Mouse (Mus musculus): ENCODE results near the gene Litaf.
"Not testable (repeated sequence)": the region's sequence is repeated elsewhere in the genome, so short reads cannot be mapped to it uniquely, and the experiment has no call there.

The Litaf gene

DNA sequence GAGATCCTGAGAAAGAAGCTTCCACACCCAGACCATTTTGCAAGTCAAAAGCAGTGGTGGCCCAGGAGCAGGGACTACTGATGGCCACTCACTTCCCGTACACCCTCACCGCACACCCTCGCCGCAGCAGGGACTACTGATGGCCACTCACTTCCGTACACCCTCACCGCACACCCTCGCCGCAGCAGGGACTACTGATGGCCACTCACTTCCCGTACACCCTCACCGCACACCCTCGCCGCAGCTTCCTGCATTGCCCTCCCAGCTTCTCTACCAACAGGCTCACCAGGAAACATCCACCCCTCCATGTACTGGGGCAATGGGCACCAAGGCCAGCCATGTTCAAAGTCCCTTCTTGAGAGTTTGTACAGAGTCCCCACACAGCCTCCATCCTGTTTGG is 107.7 kb downstream of the Litaf start:
- in situ Hi-C loops (cut with MboI, MseI) = not testable (repeated sequence)

DNA sequence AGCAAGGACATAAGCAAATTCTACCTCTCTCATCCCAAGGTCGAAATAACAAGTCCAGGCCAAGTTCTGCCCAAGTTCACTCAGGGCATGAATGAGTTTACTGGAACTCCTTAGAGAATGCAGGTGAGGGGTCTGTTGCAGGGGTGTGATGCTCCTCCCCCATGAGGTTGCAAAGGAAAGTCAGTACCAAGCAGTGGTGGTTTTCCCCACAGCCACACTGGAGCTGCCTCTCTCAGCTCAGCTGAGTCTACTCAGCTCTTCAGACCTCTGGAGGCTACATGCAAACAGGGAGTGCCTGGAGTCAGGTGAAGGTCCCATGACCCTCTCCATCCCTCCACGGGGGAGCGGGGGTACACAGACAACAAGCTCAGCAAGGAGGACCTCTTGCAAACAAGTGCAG is 108.2 kb downstream of the Litaf start:
- in situ Hi-C loops (cut with MboI, MseI) = no loop called here

DNA sequence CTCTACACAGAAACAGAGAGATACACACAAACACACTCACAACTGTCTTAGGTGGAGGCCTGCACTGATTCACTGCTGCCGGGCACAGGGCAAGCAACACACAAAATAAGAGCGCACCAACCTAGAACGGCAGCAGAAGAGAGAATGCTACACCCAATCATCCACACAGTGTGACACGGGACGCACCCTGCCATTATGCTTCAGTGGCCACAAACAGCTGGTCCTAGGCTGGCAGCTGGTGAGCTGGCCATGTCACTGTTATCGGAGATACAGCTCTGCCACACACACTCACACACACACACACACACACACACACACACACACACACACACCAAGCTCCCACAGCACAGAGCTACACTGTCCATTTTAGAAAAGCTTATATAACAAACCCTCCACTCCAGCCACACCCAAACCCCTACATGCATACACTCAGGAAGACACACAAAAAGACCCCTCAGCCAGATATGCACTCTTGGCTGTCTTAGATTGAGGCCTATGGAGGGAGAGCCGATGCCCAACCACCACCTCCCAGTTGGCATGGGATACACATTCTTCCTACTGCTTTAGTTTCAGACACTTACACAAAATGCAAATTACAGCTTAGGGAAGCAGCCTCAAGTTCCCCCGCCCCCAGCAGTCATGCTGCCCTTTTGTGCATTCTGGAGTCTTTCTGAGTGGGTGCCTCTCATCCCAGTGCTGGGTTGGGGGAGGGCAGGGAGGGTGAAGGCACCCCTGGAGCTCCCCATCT is 108.8 kb downstream of the Litaf start:
- in situ Hi-C loops (cut with MboI, MseI) = no loop called here

DNA sequence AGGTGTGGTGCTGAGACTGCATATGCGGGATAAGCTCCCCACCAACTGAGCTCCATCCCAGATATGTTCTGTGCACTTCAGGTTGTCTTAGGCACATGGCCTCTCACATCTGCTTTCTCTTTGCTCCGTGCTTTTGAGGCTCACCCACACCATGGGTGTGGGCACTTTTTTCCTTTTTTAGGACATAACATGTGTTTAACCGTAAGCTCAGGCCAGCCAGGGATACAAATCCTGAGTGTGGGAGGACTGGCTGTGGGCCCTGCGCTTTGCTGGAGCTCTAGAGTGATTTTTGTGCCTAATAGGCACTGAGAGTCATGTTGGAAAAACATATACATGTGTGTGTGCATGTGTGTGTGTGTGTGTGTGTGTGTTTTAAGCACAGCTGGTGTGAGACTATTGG is 110.9 kb downstream of the Litaf start:
- in situ Hi-C loops (cut with MboI, MseI) = no loop called here

DNA sequence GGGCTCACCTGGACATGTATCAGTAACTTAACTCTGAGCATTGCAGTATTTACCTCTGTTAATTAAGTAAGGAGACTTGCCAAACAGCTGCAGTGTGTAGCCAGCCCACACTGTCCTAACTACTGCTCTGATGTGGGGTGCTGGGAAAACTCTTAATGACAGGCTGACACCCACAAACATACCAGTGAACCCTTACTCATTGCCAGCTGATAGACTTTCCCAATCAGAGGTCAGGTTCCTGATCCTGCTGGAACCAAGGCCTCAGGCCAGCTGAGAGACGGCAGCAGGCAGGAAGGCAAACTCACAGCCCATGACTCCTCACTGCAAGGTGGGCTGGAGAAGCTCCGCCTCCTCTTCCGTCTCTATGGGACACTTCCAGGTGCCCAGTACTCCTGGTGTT is 113.1 kb downstream of the Litaf start:
- in situ Hi-C loops (cut with MboI, MseI) = no loop called here

DNA sequence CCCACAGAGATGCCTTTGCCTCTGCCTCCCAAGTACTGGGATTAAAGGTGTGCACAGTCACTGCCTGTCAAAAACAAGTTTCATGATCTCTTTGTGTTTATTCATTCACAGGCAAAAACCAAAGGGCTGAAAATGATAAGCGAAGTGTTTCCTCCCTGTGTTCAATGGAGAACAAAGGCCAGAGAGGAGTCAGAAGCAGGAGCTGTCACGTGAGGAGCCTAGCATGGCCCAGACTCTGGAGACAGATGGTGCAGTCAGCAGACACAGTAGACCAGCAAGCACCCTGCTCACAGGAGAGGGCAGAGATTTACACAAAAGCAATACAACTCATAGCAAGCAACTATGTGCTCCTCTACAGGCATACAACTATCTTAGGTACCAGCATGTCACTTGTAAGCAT is 113.9 kb downstream of the Litaf start:
- in situ Hi-C loops (cut with MboI, MseI) = no loop called here

DNA sequence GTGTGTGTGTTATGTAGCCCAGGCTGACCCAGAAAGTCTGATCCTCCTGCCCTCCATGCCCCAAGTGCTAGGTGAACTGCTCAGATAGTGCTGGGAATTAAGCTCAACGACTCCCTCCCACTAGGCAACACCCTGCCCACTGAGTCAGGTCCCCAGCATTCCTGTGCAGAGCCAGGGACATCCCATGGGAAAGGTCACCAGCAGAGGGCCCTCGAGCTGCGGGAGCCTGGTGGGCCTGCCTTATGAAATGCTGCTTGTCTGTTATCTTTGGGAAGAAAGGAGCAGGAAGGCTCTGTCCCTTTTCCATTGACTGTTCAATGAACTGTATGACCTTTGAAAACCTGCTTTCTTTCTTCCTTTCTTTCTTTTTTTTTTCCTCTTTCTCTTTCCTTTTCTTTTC is 114.4 kb downstream of the Litaf start:
- in situ Hi-C loops (cut with MboI, MseI) = no loop called here

DNA sequence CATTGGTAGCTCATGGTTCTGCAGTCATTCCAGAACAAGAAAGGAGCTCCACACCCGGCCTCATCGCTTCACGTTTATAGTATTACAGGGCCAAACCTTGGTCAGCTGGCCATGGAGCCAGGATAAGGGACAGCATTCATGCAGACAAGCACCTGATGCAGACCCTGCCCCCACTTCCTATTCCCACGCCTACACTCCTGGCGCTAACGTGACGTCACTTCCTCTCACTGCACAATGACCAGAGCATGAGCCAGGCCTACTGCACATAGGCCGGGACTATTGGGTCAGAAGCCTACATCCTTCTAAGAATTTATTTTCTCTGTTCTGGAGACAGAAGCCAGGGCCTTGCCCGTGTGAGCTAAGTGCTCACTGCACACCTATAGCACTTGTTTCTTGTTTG is 115.4 kb downstream of the Litaf start:
- in situ Hi-C loops (cut with MboI, MseI) = no loop called here

DNA sequence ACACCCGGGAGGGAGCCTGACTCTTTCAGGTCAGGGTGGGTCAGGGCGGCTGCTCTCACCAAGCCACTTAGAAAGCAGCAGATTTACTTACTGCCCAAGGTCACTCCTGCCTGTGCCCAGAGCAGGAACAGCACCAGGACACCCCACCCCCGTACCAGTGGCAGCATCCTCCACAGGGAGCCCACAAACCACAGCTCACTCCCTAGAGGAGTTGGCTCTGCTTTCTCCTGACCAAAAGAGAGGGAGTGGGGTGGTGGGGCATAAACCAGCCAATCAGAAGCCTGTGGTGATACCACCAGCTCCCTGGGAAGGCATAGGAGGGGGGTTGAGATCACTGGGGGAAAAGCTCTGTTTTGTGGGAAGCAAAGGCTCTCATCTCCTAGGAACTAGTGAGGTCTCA is 118.2 kb downstream of the Litaf start:
- in situ Hi-C loops (cut with MboI, MseI) = no loop called here

DNA sequence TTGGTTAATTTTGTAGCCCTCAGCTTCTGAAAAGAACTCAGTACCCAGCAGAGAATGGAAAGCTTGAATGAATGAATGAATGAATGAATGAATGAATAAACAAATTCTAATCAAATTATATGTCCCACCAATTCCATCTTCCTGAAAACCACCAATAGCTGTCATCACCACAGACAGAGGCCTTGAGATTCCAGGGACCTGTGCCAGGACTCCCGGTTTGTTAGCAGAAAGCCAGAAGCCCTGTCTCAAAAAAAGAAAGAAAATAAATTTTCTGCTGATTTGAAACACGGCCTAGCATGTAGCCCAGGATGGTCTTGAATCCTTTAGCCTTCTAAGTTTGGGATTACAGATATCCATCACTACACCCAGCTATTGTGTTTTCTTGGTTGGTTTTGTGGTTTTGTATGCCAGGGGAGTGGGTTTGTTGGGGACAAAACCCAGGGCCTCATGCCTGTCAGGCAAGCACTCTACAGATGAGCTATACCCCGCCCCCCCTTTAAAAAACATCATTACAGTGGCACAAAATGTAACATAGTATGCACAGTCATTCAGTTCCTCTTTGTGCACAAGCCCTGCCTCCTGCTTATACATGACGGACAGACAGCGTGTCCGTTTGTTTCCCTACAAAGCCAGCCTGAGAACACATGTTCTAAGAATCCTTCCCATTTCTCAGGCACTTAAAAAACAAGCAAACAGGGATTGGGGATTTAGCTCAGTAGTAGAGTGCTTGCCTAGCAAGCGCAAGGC is 120.4 kb downstream of the Litaf start:
- in situ Hi-C loops (cut with MboI, MseI) = no loop called here

DNA sequence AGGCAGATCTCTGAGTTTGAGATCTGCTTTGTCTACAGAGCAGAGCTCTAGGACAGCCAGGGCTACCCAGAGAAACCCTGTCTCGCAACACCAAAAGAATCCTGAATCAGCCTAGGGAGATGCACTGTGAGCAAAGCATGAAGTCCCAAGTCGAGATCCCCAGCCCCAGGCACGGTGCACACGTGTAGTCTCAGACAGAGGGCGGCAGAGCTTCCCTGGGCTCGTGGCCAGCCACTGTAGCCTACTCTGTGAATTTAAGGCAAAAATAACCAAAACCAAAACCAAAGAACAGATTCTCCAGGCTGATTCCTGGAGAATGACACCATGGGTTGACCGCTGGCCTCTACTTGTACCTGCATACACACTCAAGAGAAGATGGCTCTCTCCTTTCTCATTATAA is 121.4 kb downstream of the Litaf start:
- in situ Hi-C loops (cut with MboI, MseI) = no loop called here

DNA sequence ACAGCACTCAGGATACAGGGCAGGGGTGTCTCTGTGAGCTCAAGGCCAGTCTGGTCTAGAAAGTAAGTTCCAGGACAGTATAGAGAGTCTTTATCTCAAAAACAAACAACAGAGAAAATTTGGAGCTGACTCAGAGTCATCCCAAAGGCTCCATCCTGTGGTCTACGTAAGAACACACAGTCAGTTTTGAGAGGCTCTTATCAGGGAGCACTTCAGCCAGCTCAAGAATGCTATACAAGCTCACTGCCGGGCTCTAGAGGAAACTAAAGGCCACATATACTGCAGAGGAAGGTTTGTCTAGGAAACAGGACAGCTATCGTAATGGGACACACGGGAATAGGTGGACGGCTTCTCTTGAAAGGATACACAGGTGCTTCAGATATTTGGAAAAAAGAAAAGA is 122.7 kb downstream of the Litaf start:
- in situ Hi-C loops (cut with MboI, MseI) = no loop called here

DNA sequence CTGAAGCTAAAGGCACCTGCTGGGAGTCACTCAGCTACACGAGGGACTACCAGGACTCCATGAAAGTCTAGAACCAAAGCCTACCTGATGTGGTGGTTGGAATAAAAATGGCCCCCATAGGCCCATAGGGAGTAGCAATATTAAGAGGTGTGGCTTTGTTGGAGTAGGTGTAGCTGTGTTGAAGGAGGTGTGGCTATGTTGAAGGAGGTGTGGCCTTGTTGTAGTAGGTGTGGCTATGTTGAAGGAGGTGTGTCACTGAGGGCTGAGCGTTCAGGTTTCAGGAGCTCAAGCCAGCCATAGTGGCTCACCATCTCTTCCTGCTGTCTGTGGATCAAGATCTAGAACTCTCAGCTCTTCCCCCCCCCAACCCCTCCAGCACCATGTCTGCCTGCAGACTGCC is 125.3 kb downstream of the Litaf start:
- in situ Hi-C loops (cut with MboI, MseI) = no loop called here

DNA sequence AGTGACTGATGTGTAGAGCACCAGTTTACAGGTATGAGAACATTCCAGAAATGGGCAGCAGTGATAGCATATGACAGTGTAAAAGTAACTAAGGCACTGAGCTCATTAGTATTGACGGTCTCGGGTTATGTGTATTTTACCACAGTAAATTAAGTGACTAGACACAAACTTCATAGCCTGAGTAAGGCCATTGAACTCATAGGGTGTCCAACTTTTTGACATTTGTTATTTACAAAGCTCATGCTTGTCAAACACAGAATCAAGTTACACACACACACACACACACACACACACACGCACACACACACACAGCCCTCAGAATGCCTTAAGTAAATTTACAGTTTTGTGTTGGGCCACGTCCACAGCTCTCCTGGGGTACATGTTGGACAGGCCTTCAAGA is 126.0 kb downstream of the Litaf start:
- in situ Hi-C loops (cut with MboI, MseI) = no loop called here

DNA sequence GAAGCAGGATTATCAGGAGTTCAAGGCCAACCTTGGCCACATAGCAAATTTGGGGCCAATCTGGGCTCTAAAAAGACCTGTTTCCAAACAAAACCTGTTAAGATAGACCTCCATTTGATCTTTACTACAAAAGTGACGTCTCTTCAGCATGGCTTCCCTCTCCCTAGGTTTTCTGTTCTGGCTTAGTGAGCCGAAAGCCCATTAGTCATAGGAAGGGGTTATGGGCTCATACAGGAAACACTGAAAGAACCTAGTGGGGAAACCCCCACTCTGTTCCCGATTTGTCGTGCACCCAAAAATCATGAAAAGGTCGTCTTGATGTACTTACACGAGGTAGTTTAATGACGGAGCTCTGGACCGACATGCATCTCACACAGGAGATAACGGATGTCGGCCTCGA is 128.5 kb downstream of the Litaf start:
- in situ Hi-C loops (cut with MboI, MseI) = no loop called here

DNA sequence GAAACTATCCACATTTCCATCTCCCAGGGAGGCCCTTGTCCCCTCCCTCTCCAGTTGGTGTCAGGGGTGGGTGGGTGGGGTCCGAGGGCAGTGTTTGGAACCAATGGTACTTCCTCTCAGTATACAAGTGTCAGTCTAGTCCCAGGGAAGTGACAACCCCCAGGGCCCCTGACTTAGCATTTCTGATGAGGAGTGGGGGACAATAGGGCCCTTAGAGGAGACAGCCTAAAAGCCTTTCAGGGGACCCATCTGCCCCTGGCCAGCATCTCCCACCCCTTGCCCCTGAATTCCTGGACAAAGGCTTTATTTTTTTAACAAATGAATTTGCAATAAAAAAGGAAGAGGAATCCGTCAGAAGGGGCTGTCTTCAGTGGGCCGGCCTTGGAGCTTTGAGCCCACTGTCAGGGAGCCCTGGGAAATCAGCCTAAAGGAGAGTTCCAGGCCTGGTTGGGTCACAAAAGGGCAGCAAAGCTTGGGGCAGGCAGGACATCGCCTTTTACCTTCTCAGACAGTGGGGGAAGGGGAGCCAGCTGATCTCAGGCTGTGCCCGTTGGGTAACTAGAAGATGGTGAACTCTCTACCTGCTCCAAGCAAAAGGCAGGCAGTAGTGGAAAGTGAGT is 129.1 kb downstream of the Litaf start:
- in situ Hi-C loops (cut with MboI, MseI) = no loop called here

DNA sequence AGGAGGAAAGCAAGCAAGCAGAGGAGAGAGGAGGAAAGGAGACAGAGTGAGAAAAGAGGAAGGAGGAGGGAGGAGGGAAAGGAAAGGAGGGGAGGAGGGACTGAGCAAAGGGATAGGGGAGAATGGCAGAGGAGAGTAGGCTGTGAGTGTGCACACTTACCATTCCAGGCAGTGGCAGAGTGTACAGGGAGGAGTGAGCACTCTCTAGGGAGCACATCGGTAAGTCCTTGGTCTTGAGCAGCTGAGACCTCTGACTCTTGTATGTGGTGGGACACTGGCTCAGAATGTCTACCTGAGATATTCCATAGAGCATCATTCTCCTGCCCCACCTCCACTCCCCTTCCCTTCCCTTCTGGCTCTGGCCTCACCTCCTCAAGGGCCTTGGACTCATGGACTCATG is 131.9 kb downstream of the Litaf start:
- in situ Hi-C loops (cut with MboI, MseI) = no loop called here

DNA sequence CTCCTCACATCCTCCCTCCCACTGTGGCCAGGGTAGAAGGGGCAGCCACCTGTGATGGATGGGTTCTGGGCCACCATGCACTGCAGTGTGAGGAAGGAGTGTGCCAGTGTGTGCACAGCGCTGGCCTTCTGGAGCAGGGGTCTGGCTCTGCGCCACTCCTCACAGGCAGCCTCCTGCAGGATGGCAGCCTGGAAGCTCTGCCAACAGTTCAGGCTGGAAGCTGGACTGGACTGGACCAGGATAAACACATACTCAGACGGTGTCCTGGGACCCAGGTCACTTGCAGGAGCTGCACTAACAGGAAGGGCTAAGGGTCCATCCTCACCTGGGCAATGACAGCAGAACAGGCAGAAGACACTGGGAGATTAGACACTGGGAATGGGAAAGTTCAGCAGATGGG is 132.6 kb downstream of the Litaf start:
- in situ Hi-C loops (cut with MboI, MseI) = no loop called here

DNA sequence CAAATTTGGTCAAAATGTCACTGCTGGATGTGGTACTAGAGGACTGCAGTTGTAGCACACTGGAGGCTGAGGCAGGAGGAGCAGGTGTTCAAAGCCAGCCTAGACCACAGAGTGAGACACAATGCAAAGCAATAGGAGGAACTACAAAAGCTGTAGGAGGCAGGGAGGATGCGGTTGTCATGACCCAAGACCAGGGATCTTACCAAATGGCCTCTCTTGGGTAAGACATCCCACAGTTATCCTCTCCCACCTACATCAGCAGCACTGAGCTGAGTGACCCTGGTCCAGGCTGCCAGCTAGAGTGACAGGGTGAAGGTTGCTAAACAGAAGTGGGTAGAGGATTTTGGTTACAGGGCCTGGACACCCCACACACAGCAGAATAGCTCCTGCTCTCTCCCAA is 138.9 kb downstream of the Litaf start:
- in situ Hi-C loops (cut with MboI, MseI) = no loop called here

DNA sequence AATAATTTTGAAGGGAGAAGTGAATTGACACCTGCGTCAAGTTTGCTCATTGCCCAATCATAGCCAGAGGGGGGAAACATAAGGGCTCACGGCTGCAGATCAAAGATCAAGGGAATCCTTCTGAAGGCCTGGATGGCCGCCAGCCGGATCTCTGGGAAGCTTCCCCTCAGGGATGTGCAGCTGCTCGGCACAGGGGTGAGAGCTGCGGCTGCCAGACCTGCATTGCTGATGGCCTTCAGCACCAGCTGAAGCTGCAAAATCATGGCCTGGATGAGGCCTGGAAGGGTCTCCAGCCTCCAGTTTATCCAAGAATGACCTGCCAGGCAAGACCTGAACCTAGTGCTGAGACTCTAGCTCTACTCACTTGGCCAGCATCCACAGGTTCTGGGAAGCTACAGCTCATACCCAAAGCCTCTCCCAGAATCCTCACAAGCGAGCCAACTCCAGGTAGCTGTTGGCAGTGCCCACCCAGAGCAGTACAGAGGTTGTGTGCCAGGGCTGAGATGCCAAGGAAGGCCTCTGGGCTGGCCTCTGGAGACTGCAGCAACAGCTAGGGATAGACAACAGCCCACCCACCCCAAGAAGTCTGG is 140.3 kb downstream of the Litaf start:
- in situ Hi-C loops (cut with MboI, MseI) = no loop called here

DNA sequence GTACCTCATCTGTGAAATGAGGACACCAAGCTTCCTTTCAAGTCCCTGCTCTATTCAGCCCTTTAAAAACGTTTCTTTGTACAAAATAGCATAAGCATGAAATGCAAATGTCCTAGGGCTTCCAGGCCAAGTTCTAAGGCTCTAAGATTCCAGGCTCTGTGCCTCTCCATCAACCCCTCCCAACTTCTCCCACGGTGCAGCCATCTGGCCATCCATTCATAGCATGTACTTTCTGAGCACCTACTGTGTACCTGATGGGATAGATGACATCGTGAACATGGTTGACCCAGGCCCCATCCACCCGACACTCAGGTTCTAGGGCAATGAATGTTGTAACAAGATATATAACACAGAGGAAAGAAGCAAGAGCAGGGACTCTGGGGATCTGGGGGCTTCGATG is 142.4 kb downstream of the Litaf start:
- in situ Hi-C loops (cut with MboI, MseI) = no loop called here

DNA sequence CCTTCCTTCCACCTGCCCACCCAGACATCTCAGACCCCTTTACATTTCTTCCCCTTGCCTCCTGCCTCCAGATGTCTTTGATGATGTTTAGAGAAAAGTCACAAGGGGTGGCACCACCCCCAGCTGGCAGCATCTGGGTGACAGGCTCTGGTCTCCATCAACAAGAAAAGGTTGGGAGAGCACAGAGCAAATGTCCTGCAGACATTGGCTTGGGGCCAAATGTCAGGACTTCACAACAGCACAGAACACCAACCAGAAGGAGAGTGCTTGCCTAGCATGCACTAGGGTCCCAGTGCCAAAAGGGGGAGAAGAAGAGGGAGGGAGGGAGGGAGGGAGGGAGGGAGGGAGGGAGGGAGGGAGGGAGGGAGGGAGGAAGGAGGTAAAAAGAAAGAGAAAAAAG is 146.1 kb downstream of the Litaf start:
- in situ Hi-C loops (cut with MboI, MseI) = no loop called here

DNA sequence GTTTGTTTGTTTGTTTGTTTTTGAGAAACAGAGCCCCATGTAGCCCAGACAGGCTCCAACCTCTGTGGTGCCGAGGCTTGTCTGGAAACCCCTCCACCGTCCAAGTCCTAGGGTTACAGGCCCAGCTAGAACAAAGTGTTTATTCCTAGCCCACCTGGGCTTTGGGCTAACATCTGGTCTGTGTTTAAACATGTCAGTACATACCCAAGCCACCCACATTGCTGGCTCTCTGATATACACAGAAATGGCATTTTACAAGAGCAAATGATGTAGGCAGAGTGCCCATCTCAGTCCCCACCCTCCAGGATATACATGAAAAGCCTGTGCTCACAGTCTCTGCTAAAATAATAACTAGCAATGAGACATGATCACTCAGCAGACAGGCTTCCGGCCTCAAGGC is 149.7 kb downstream of the Litaf start:
- in situ Hi-C loops (cut with MboI, MseI) = no loop called here
